Mouse (Mus musculus): Measurements from ENCODE around the gene Stx1b. TPM values are rescaled to one million over a fixed set of nuclear protein-coding genes. Genes with fewer than 3 reads are reported as not detected.

Stx1b gene
- polyA plus RNA-seq, 1 experiment from 2014 or later, result 8.1 TPM

DNA sequence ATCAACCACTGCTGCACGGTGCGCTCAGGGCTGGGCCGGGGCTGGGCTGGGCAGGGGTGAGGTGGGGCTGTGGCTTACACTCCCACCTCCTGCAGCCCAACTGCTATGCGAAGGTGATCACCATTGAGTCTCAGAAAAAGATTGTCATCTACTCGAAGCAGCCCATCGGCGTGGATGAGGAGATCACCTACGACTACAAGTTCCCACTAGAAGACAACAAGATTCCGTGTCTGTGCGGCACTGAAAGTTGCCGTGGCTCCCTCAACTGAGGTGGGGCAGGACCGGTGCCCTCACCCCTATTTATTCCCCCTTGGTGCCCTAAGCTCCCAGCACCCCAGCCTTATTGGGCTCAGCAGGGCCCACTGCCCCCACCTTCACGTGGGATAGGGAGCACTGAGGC is 25.1 kb downstream of the Stx1b start:
- Histone ChIP-seq H3K9me3 (ENCODE audit: control insufficient read depth, low read length) (no peaks in the 10 kb centered on the region), H3K4me2 (ENCODE audit: low read depth) (no peak overlapping the region), H3K4me3 (ENCODE audit: low read depth, low read length) (no peak overlapping the region), H3K27ac (ENCODE audit: low read depth, low read length) (no peak overlapping the region), H3K9ac (ENCODE audit: low read length) (no peak overlapping the region), H3K4me1 (ENCODE audit: control insufficient read depth, insufficient read depth, low read length) (no peaks in the 10 kb centered on the region), H3K36me3 (ENCODE audit: control insufficient read depth, insufficient read depth, low read length) (peaks cover 28% of the 10 kb centered on the region), H3K27me3 (ENCODE audit: control insufficient read depth, insufficient read depth, low read length) (no peaks in the 10 kb centered on the region)
- ATAC-seq (ENCODE audit: insufficient read depth, low FRiP score, low TSS enrichment), result no peak
- DNase-seq (ENCODE audit: low spot score), result no peak
- WGBS, result 93% methylated on average over 13 of the region's 13 CpGs

- Histone ChIP-seq H3K27me3 (ENCODE audit: control insufficient read depth, insufficient read depth, low read length) (no peaks in the 10 kb centered on the region), H3K9me3 (ENCODE audit: control insufficient read depth, low read length) (no peaks in the 10 kb centered on the region), H3K9ac (ENCODE audit: low read length) (no peak overlapping the region), H3K4me1 (ENCODE audit: control insufficient read depth, insufficient read depth, low read length) (no peaks in the 10 kb centered on the region), H3K36me3 (ENCODE audit: control insufficient read depth, insufficient read depth, low read length) (peaks cover 30% of the 10 kb centered on the region), H3K4me3 (ENCODE audit: low read depth, low read length) (no peak overlapping the region), H3K27ac (ENCODE audit: low read depth, low read length) (no peak overlapping the region), H3K4me2 (ENCODE audit: low read depth) (no peak overlapping the region)
- WGBS, result 90% methylated on average over 4 of the region's 4 CpGs
- no peak for DNase-seq (ENCODE audit: low spot score)
- no peak for ATAC-seq (ENCODE audit: insufficient read depth, low FRiP score, low TSS enrichment)
These were observed 25.8 kb downstream of the Stx1b start for GRCm38 (mm10) chr7:127798591-127798990.

DNA sequence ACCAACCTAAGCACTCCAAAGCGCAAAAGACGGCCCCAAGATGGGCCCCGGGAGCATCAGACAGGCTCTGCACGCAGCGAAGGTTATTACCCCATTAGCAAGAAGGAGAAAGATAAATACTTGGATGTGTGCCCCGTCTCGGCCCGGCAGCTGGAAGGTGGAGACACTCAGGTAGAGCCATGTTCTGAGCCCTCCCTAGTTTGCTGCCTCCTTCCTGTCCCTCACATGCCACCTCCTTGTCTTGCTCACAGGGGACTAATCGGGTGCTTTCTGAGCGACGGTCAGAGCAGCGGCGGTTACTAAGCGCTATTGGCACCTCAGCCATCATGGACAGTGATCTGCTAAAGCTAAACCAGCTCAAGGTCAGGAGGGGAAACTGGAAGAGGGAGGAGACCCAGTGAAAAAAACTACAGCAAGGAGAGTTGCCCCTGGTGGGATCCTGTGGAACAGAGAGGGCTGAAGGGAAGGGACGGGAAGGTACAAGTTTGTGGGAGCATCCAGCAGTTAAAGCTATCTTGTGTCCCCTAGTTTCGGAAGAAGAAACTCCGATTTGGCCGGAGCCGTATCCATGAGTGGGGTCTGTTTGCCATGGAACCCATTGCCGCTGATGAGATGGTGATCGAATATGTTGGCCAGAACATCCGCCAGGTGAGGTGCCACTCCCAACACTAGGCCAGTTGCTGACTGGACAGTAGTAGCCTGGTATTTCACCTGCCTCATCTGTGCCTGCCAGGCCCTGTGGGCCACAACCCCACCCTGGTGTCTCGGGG is 27.1 kb downstream of the Stx1b start:
- Histone ChIP-seq H3K4me3 (ENCODE audit: low read depth, low read length) (no peak overlapping the region), H3K36me3 (ENCODE audit: control insufficient read depth, insufficient read depth, low read length) (peaks cover 33% of the 10 kb centered on the region), H3K4me1 (ENCODE audit: control insufficient read depth, insufficient read depth, low read length) (no peaks in the 10 kb centered on the region), H3K27ac (ENCODE audit: low read depth, low read length) (no peak overlapping the region), H3K9ac (ENCODE audit: low read length) (no peak overlapping the region), H3K27me3 (ENCODE audit: control insufficient read depth, insufficient read depth, low read length) (no peaks in the 10 kb centered on the region), H3K4me2 (ENCODE audit: low read depth) (no peak overlapping the region), H3K9me3 (ENCODE audit: control insufficient read depth, low read length) (no peaks in the 10 kb centered on the region)
- DNase-seq (ENCODE audit: low spot score) (no peak), ATAC-seq (ENCODE audit: insufficient read depth, low FRiP score, low TSS enrichment) (no peak)
- 94% methylated on average over 23 of the region's 23 CpGs for WGBS

- WGBS, result 95% methylated on average over 7 of the region's 7 CpGs
- Histone ChIP-seq H3K9me3 (ENCODE audit: control insufficient read depth, low read length) (no peaks in the 10 kb centered on the region), H3K9ac (ENCODE audit: low read length) (no peak within 1 kb of the TSS)
These were observed 39.0 kb downstream of the Stx1b start, which contains the start of gene Gm49388 for GRCm38 (mm10) chr7:127785308-127785707. Gene Gm49388, plus strand, starts transcription at chr7:127785608.

DNA sequence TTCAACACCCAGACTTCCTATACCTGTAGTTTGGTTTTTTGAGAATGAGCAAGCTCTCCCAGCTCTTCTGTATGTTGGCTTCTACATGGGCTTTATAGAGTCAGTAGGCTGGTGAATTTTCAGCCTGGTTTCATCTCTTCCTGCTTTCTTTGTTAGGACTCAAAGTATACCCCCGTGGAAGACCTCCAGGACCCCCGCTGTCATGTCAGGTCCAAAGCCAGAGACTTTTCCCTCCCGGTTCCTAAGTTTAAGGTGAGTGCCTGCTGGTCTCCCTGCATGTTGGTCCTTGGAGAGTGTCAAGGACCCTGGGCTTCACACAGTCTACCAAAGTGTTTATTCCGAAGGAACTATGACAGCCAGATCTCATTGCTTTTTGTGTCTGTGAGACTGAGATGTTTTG is 46.0 kb downstream of the Stx1b start:
- Histone ChIP-seq H3K4me1 (ENCODE audit: control insufficient read depth, insufficient read depth, low read length) (peaks cover 6% of the 10 kb centered on the region), H3K4me2 (ENCODE audit: low read depth) (peak overlapping the region; percentile 90), H3K27me3 (ENCODE audit: control insufficient read depth, insufficient read depth, low read length) (no peaks in the 10 kb centered on the region), H3K9me3 (ENCODE audit: control insufficient read depth, low read length) (no peaks in the 10 kb centered on the region), H3K4me3 (ENCODE audit: low read depth, low read length) (peak overlapping the region; percentile 78), H3K9ac (ENCODE audit: low read length) (peak overlapping the region; percentile 95), H3K27ac (ENCODE audit: low read depth, low read length) (no peak overlapping the region), H3K36me3 (ENCODE audit: control insufficient read depth, insufficient read depth, low read length) (peaks cover 12% of the 10 kb centered on the region)
- ATAC-seq (ENCODE audit: insufficient read depth, low FRiP score, low TSS enrichment) (no peak), DNase-seq (ENCODE audit: low spot score) (no peak)
- 80% methylated on average over 4 of the region's 4 CpGs for WGBS

More at GRCm38 (mm10) chr7:127785308-127785707, 39.0 kb downstream of the Stx1b start, which contains the start of gene Gm49388:
- Histone ChIP-seq H3K4me2 (ENCODE audit: low read depth) (no peak within 1 kb of the TSS), H3K27me3 (ENCODE audit: control insufficient read depth, insufficient read depth, low read length) (no peaks in the 10 kb centered on the region), H3K4me1 (ENCODE audit: control insufficient read depth, insufficient read depth, low read length) (no peaks in the 10 kb centered on the region), H3K36me3 (ENCODE audit: control insufficient read depth, insufficient read depth, low read length) (peaks cover 42% of the 10 kb centered on the region), H3K27ac (ENCODE audit: low read depth, low read length) (no peak within 1 kb of the TSS), H3K4me3 (ENCODE audit: low read depth, low read length) (no peak within 1 kb of the TSS)
- DNase-seq (ENCODE audit: low spot score) (no peak), ATAC-seq (ENCODE audit: insufficient read depth, low FRiP score, low TSS enrichment) (no peak)

- DNase-seq (ENCODE audit: low spot score) (peak; percentile 73), ATAC-seq (ENCODE audit: insufficient read depth, low FRiP score, low TSS enrichment) (peak; percentile 51)
- H3K4me2 ChIP-seq (ENCODE audit: low read depth), result peak overlapping the region; percentile 90
- H3K36me3 ChIP-seq (ENCODE audit: control insufficient read depth, insufficient read depth, low read length), result peaks cover 12% of the 10 kb centered on the region
- H3K4me1 ChIP-seq (ENCODE audit: control insufficient read depth, insufficient read depth, low read length), result peaks cover 6% of the 10 kb centered on the region
- no peaks in the 10 kb centered on the region for H3K9me3 ChIP-seq (ENCODE audit: control insufficient read depth, low read length)
- 5% methylated on average over 44 of the region's 66 CpGs for WGBS
- peak overlapping the region; percentile 95 for H3K9ac ChIP-seq (ENCODE audit: low read length)
- H3K27me3 ChIP-seq (ENCODE audit: control insufficient read depth, insufficient read depth, low read length), result no peaks in the 10 kb centered on the region
- H3K27ac ChIP-seq (ENCODE audit: low read depth, low read length), result peak overlapping the region; percentile 93
- H3K4me3 ChIP-seq (ENCODE audit: low read depth, low read length), result peak overlapping the region; percentile 78
These were observed 46.7 kb downstream of the Stx1b start for GRCm38 (mm10) chr7:127777474-127778266.

- peak overlapping the region; percentile 50 for H3K4me2 ChIP-seq (ENCODE audit: low read depth)
- no peaks in the 10 kb centered on the region for H3K27me3 ChIP-seq (ENCODE audit: control insufficient read depth, insufficient read depth, low read length)
- 0% methylated on average over 59 of the region's 70 CpGs for WGBS
- DNase-seq (ENCODE audit: low spot score), result peak; percentile 96
- H3K36me3 ChIP-seq (ENCODE audit: control insufficient read depth, insufficient read depth, low read length), result peaks cover 10% of the 10 kb centered on the region
- H3K9ac ChIP-seq (ENCODE audit: low read length), result peak overlapping the region; percentile 95
- H3K27ac ChIP-seq (ENCODE audit: low read depth, low read length), result peak overlapping the region; percentile 93
- H3K9me3 ChIP-seq (ENCODE audit: control insufficient read depth, low read length), result no peaks in the 10 kb centered on the region
- peak overlapping the region; percentile 78 for H3K4me3 ChIP-seq (ENCODE audit: low read depth, low read length)
- peak; percentile 88 for ATAC-seq (ENCODE audit: insufficient read depth, low FRiP score, low TSS enrichment)
- peaks cover 6% of the 10 kb centered on the region for H3K4me1 ChIP-seq (ENCODE audit: control insufficient read depth, insufficient read depth, low read length)
These were observed 47.4 kb downstream of the Stx1b start for GRCm38 (mm10) chr7:127776878-127777473.

- peak; percentile 62 for ATAC-seq (ENCODE audit: insufficient read depth, low FRiP score, low TSS enrichment)
- Histone ChIP-seq H3K4me1 (ENCODE audit: control insufficient read depth, insufficient read depth, low read length) (peaks cover 6% of the 10 kb centered on the region), H3K27me3 (ENCODE audit: control insufficient read depth, insufficient read depth, low read length) (no peaks in the 10 kb centered on the region), H3K4me3 (ENCODE audit: low read depth, low read length) (peak within 1 kb of the TSS; percentile 78), H3K9ac (ENCODE audit: low read length) (peak within 1 kb of the TSS; percentile 95), H3K27ac (ENCODE audit: low read depth, low read length) (peak within 1 kb of the TSS; percentile 93), H3K9me3 (ENCODE audit: control insufficient read depth, low read length) (no peaks in the 10 kb centered on the region), H3K36me3 (ENCODE audit: control insufficient read depth, insufficient read depth, low read length) (peaks cover 10% of the 10 kb centered on the region), H3K4me2 (ENCODE audit: low read depth) (peak within 1 kb of the TSS; percentile 90)
- peak; percentile 89 for DNase-seq (ENCODE audit: low spot score)
- WGBS, result under 1% methylated on average over 23 of the region's 23 CpGs
These were observed 47.9 kb downstream of the Stx1b start, which contains the start of gene Setd1a for GRCm38 (mm10) chr7:127776426-127776825. Gene Setd1a, plus strand, starts transcription at chr7:127776670.

All from neural tube, embryonic 11.5 days (tissue).